Mouse (Mus musculus) embryonic fibroblast, embryonic 13.5 days (primary cell): ENCODE measurements around the gene Dnah8. TPM values are rescaled to one million over a fixed set of nuclear protein-coding genes. Genes with fewer than 3 reads are reported as not detected.

Experiments
- H3K27ac ChIP-seq: 2 replicates; pipeline ENCODE4 v1.5.1; 2012; ENCODE audit warnings: low read length, control low read depth, inconsistent platforms; ENCODE audit not compliant: insufficient read depth
- H3K4me1 ChIP-seq: 2 replicates; pipeline ENCODE4 v1.6.1; 2011; ENCODE audit warnings: low read length; ENCODE audit not compliant: control insufficient read depth, insufficient read depth
- H3K4me3 ChIP-seq: 2 replicates; pipeline ENCODE4 v1.5.1; 2011; ENCODE audit warnings: mild to moderate bottlenecking, control low read depth, low read length; ENCODE audit not compliant: insufficient read depth
- CTCF ChIP-seq: IDR thresholded peaks from 2 replicates; pipeline ENCODE4 v1.5.1; 2011; ENCODE audit warnings: mild to moderate bottlenecking, control low read depth, low read length, moderate library complexity, borderline replicate concordance; ENCODE audit not compliant: insufficient read depth
- POLR2A ChIP-seq: IDR thresholded peaks from 2 replicates; pipeline ENCODE4 v1.6.1; 2011; ENCODE audit warnings: low read depth, mild to moderate bottlenecking, control low read depth, low read length, moderate library complexity
- polyA plus RNA-seq: library from polyadenylated mRNA; stranded (reverse); fragments of >200 nt; gene quantifications from 2 replicates; pipeline ENCODE4 v1.2.4, GENCODE M21; 2011; ENCODE audit warnings: low read depth; ENCODE audit not compliant: missing spikeins, insufficient read length

The Dnah8 gene
- polyA plus RNA-seq, 1 experiment, result 1.7 TPM

GRCm38 (mm10) chr17:30657530-30658151 lies 33.5 kb downstream of the Dnah8 start:
- H3K27ac ChIP-seq, result no peak overlapping the region
- H3K4me1 ChIP-seq, result no peaks in the 10 kb centered on the region
- TF ChIP-seq POLR2A (no peak), CTCF (no peak)
- peak overlapping the region; percentile 36 for H3K4me3 ChIP-seq

DNA sequence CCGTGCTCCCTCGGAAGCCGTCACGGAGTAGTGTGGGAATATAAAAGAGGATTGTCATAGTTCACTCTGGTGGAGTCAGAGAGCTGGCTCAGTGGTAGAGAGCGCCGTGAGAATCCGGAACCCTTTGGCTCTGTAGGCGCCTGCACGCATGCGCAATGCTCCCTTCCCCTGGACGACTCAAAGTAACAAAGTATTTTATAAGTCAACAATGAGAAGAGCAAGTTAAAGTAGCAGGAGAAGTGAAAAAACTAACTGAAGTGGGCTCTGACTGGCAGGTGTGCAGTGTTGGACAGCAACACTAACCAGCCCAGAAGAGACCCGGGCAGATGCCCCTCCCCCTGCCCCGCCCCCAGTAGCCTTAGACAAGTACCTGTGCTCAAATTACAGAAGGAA lies 34.0 kb downstream of the Dnah8 start:
- H3K27ac ChIP-seq, result no peak overlapping the region
- H3K4me3 ChIP-seq, result peak overlapping the region; percentile 36
- TF ChIP-seq POLR2A (no peak), CTCF (no peak)
- H3K4me1 ChIP-seq, result no peaks in the 10 kb centered on the region

DNA sequence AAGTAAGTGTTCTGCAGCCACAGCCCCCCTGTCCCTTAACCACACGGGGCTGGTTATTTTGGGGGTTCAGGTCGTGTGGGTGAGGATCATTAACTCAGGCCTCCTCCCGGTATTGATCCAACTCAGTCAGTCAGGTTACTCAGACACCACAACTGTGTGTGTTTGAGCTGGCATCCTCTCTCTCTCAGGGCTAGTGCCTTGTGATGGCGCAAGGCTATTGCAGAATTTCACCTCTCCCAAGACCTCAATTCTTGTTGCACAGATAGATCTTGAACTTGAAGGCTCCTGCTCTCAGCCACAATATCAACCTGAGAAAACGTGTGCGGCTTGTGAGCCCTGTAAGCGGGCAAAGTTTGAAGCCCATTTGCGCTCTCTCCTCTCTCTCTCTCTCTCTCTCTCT lies 38.0 kb downstream of the Dnah8 start:
- H3K4me1 ChIP-seq, result no peaks in the 10 kb centered on the region
- TF ChIP-seq CTCF (no peak), POLR2A (no peak)
- no peak overlapping the region for H3K4me3 ChIP-seq
- H3K27ac ChIP-seq, result no peak overlapping the region

DNA sequence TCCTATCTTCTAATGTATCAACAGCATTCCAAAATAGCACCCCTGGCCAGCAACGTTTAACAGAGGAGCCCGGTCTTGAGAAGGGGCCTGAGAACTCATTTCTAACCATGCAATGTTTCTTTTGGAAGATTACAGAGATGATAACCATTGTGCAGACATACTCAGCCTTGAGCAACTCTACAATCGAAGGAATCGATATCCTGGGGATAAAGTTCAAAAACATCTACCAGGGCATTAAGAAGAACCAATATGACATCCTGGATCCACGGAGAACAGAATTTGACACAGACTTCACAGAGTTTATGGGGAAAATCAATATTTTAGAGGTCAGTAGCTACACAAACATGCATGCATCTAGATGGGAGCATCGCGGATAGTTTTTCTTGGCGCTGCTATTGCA lies 39.0 kb downstream of the Dnah8 start:
- TF ChIP-seq POLR2A, result no peak
- no peak for TF ChIP-seq CTCF
- H3K4me3 ChIP-seq, result no peak overlapping the region
- H3K4me1 ChIP-seq, result no peaks in the 10 kb centered on the region
- H3K27ac ChIP-seq, result no peak overlapping the region

DNA sequence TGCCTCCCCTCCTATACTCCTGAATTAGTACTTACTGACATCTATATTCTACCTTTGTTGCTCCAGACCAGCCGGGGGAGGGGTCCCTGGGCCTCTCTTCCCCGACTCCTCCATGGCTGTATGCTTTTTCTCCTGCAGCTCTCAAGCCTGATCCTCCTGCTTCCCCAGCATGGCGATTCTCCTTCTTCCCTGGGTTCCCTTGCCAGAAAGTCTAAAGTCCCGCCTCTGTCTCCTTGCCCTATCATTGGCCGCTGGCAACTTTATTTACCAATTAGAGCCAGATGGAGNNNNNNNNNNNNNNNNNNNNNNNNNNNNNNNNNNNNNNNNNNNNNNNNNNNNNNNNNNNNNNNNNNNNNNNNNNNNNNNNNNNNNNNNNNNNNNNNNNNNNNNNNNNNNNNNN lies 40.7 kb downstream of the Dnah8 start:
- Histone ChIP-seq H3K27ac (no peak overlapping the region), H3K4me3 (no peak overlapping the region), H3K4me1 (no peaks in the 10 kb centered on the region)
- TF ChIP-seq CTCF (no peak), POLR2A (no peak)

- no peak overlapping the region for H3K4me3 ChIP-seq
- TF ChIP-seq CTCF, result no peak
- TF ChIP-seq POLR2A, result no peak
- no peaks in the 10 kb centered on the region for H3K4me1 ChIP-seq
- no peak overlapping the region for H3K27ac ChIP-seq
Measured at GRCm38 (mm10) chr17:30672556-30672955, 48.4 kb downstream of the Dnah8 start.

DNA sequence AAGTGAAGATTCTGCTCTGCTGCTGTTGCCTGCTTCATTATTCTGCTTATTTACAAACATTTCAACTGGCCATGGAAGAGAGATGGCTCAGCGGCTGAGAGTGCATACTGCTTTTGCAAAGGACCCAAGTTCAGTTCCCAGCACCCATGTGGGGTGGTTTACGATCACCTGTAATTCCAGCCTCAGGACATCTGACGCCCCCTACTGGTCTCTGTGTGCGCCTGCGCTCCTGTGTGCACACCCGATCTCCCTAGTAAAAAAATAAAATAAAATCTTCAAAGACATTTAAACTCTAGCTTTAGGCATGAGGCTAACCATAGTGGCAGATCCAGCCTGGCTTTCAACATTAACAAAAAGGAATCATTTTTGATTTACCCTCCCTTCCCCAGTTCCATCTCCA lies 48.9 kb downstream of the Dnah8 start:
- H3K4me1 ChIP-seq, result no peaks in the 10 kb centered on the region
- no peak overlapping the region for H3K27ac ChIP-seq
- H3K4me3 ChIP-seq, result no peak overlapping the region
- TF ChIP-seq CTCF, result no peak
- no peak for TF ChIP-seq POLR2A

DNA sequence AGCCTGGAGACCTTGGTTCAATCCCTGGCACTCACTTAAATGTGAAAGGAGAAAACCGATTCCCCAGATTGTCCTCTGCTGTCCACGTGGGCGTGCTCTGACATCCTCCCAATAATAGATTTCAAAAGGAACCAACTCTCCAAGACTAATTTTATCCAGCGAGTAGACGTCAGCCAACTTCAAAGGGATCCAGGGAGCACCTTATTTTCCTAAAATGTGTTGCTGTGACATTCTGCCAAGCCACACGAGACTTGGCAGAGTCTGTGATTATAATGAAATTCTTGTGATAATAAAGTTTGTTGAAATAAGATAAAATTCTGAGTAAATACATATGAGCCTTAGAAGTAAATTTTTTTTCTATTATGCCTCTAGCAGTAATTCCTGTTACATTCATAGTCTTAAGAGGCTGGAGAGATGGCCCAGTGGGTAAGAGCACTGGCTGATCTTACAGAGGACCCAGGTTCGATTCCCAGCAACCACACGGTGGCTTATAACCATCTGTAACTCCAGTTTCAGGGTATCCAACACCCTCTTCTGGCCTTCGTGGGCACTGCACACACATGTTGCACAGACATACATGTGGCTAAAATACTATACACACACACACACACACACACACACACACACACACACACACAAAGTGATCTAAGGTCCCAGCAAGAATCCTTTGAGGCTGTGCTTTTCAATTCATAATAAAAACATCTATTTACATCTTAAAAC lies 51.0 kb downstream of the Dnah8 start:
- no peak overlapping the region for H3K27ac ChIP-seq
- TF ChIP-seq CTCF (no peak), POLR2A (no peak)
- H3K4me1 ChIP-seq, result no peaks in the 10 kb centered on the region
- H3K4me3 ChIP-seq, result no peak overlapping the region

- Histone ChIP-seq H3K27ac (no peak overlapping the region), H3K4me1 (no peaks in the 10 kb centered on the region), H3K4me3 (no peak overlapping the region)
- TF ChIP-seq POLR2A (no peak), CTCF (no peak)
Measured at GRCm38 (mm10) chr17:30678523-30678922, 54.4 kb downstream of the Dnah8 start.

- Histone ChIP-seq H3K27ac (no peak overlapping the region), H3K4me3 (no peak overlapping the region), H3K4me1 (no peaks in the 10 kb centered on the region)
- no peak for TF ChIP-seq POLR2A
- TF ChIP-seq CTCF, result no peak
Measured at GRCm38 (mm10) chr17:30679612-30680011, 55.5 kb downstream of the Dnah8 start.

DNA sequence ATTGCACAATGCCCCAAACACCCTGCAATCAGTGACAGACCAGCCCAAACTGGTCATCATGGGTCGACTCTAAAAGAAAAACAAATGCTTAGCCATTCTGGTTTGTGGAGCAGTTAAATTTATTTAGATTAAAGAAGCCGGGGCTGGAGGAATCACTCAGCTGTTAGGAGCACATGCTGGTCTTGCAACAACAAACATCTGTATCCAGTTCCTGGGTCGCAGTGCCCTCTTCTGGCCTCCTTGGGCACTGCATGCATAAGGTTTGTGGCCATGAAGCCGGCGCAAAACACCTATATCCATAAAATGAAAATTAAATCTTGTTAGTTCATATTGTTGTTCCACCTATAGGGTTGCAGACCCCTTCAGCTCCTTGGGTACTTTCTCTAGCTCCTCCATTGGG lies 57.5 kb downstream of the Dnah8 start:
- no peak overlapping the region for H3K4me3 ChIP-seq
- no peak for TF ChIP-seq POLR2A
- peak; percentile 69 for TF ChIP-seq CTCF
- no peaks in the 10 kb centered on the region for H3K4me1 ChIP-seq
- no peak overlapping the region for H3K27ac ChIP-seq
